Mouse (Mus musculus) erythroblast, adult 5-6 weeks (primary cell): Measurements from ENCODE around the gene Dlat. TPM values are rescaled to one million over a fixed set of nuclear protein-coding genes. Genes with fewer than 3 reads are reported as not detected.
A peak's percentile ranks its signal among the peaks of the same experiment; 100 is the strongest.

Source experiments
- ATAC-seq: replicated peaks from 2 replicates; pipeline ENCODE4 v1.8.0; 2016; ENCODE audit warnings: moderate number of reproducible peaks, mild to moderate bottlenecking, moderate TSS enrichment, inconsistent platforms; ENCODE audit not compliant: poor library complexity, low FRiP score, severe bottlenecking
- total RNA-seq, 2 experiments: library from RNA; stranded (forward) in 1 of 2; stranded (reverse) in 1 of 2; fragments of 150-400 nt in 1 of 2; fragments of 200-764, 138-1000 nt in 1 of 2; gene quantifications; 2 replicates each; pipeline versions ENCODE4 v1.2.3 to v1.2.4; 2015 to 2017; ENCODE audit warnings: low replicate concordance in 2 of 2

Dlat gene
- total RNA-seq, 2 experiments from 2014 or later, result 16.4 to 19.8 TPM

DNA sequence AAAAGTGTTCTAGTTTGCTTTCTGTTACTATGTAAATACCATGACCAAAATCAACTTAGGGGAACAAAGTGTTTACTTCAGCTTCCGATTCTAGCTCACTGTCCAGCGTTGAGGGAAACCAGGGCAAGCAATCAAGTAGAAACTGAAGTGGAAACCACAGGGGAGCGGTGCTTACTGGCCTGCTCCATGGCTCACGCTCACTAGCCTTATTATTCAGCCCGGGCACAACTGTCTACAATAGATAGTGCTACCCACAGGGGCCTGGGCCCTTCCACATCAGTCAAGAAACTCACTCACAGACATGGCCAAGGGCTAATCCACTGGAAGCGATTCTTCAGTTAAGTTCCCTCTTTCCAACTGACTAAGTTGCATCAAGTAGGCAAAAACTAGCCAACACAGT, 58.0 kb downstream of the Dlat start:
- ATAC-seq, result no peak

DNA sequence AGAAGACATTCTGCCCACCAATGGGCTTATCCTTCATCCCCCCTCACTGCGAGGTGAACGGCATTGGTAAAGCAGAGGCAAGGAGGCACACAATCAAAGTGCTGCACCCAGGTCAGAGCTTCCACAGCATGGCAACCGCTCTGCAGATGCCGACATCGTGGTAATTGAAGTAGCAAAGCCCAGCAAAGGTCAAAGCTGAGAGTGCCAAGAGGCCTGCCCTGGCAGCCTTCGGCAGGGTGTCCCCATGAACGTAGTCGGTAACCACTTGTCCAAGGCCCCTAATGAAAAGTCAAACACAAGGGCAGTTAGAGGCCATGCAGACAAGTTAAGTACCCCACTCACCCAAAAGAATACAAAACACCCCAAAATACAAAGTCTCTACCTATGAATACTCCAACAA, 62.6 kb downstream of the Dlat start:
- ATAC-seq, result no peak

DNA sequence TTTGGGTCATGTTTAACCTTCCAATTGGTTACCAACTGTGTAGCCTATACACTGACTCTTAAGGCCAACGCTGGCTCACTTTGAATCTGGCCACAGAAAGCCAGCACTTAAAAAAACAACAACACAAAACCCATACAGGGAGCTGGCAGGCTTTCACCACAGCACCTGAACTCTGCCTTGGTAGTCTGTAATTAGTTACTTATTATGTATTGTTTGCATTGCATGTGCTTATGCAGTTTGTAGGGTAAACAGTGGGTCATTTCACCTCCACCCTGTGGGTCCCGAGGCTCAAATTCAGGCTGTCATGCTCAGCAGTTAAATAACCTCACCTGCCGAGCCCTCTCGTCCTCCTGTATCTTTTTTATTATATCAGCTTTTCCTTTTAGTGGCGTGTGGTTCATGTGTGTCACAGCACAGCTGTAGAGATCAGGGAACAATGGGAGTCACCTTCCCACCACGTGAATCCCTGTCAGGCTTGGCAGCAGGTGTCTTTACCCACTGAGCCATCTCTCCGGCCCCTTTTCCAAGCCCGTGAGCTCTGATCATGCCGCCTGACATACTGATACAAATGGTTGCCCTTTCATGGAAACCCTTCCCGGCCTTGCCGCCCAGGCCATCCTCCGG, 64.7 kb downstream of the Dlat start:
- ATAC-seq, result no peak

DNA sequence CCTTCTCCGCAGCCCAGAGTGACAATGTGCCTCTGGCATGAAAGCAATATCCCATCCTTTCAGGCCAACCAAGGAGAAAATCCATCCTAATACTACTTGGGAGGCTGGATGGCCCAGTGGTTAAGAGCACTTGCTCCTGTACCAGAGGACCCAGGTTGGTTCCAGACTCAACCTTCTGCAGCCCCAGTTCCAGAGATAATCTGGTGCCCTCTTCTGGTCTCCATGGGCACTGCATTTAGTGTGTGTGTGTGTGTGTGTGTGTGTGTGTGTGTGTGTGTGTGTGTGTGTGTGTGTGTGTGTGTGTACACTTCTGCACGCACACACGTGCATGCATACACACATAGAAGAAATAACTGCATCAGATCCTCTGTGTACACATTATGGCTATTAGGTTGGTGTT, 66.0 kb downstream of the Dlat start:
- peak; percentile 79 for ATAC-seq

DNA sequence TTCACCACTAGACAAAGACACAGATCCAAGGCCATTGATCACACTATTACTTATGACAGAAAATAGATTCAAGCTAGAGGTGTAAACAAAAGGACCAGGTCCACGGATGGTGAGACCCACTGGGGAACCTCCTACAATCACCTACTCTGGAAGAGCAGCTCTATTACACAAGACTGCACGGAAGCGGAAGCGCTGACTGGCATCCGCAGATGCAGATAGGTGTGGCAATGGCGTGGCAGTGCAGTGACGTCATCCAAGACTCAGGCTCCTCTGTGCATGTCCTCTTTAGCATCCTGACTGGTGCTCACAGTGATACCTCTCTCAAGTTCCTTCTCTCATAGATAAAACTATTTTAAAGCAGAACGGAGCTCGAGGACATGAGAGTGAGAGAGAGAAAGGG, 66.6 kb downstream of the Dlat start:
- ATAC-seq, result no peak

DNA sequence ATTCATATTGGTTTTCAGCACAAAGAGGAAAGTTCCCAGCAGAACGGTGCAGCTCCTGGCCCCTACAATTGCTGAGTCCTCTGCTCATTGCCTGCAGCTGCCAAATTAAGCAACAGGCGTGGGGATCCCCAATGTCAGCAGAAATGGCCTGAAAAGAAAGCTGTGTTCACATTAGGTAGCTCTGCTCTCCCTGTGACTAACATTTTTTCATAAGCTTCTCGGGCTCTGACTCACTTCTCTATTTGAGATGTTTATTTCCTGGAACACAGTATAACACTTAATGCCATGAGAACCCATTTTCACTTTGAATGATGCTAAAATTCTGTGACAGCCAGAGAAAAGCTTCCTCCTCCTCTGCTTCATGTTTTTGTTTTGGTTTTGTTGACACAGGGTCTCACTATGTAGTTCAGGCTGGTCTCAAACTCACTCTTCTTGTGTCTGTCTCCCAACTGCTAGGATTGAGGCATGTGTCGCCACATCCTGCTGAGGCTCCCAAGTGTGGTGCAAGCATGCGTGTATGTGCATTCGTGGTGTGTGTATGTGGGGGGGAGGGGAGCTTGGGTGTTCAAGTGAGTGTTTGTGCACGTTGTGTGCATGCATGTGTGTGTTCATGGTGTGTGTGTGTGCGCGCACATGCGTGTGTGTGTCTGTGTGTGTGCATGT, 68.6 kb downstream of the Dlat start:
- ATAC-seq, result no peak

DNA sequence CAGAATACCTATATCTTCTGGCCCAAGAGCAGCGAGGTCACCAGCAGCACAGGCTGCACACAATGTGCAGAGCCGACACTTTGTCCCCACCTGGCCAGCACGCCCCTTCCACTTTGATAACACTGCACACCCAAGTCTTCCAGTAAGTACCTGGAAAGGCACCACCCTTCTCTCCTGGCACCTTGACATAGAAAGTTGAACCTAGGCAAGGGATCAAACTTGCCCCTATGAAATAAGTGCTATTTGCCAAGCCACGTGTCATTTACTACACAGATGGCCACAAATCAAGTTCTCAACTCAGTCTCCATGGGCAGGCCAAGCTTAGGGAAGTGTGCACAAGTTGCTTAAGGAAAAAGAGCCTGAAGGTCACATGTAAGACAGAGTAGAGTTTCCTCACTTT, 72.6 kb downstream of the Dlat start:
- ATAC-seq, result no peak

DNA sequence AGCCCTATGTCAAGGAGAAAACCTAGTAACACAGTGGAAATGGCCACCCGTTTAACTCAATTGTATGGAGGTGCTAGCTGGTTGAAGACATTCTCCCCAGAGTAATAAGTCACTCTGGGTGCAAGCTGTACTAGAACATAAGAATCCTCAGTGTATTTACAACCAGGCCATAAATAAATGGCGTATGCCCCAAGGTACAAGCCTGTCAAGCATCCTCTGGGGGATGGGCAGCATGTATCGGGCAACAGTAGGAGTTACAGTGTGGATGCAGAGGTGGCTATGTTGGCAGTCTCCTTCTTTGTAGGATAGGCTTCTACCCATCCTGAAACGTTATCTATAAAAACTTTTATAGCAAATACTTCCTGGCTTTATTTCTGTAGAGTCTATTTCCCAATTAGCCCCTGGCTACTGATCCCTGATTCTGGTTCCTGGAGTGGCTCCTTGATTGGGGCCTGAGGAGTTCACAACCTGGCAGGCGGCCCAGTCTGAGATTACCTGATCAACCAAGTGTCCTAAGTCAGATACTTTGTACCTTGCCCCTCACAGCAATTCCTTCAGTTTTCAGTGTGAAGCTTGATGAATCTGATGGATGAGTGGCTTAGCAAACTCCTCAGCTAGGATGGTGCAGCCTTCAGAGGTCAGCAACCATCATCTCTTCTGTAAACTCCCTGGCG, 74.3 kb downstream of the Dlat start:
- ATAC-seq, result no peak

Other genes starting within 250 kb of the Dlat start
- not detected in 2 replicates for gene Plet1, start 165.3 kb downstream of the Dlat start, total RNA-seq (2015; ENCODE audit: low replicate concordance)
- gene Plet1, start 165.3 kb downstream of the Dlat start, total RNA-seq (2017; ENCODE audit: low replicate concordance), result not detected in 2 replicates
- 16.3 and 20.5 TPM in 2 replicates for gene Pts, start 131.1 kb downstream of the Dlat start, total RNA-seq (2015; ENCODE audit: low replicate concordance)
- 15.8 and 19.4 TPM in 2 replicates for gene Pts, start 131.1 kb downstream of the Dlat start, total RNA-seq (2017; ENCODE audit: low replicate concordance)
- gene Il18, start 105.0 kb downstream of the Dlat start, total RNA-seq (2015; ENCODE audit: low replicate concordance), result 21.5 TPM in 1 of 2 replicates, not detected in the other
- gene Il18, start 105.0 kb downstream of the Dlat start, total RNA-seq (2017; ENCODE audit: low replicate concordance), result 2.4 and 3.7 TPM in 2 replicates
- 0.84 and 1.7 TPM in 2 replicates for gene Bco2, start 104.6 kb downstream of the Dlat start, total RNA-seq (2015; ENCODE audit: low replicate concordance)
- 0.17 and 2.0 TPM in 2 replicates for gene Bco2, start 104.6 kb downstream of the Dlat start, total RNA-seq (2017; ENCODE audit: low replicate concordance)
- not detected in 2 replicates for gene Tex12, start 98.5 kb downstream of the Dlat start, total RNA-seq (2015; ENCODE audit: low replicate concordance)
- gene Tex12, start 98.5 kb downstream of the Dlat start, total RNA-seq (2017; ENCODE audit: low replicate concordance), result not detected in 2 replicates
- 50.0 and 63.1 TPM in 2 replicates for gene Sdhd, start 56.0 kb downstream of the Dlat start, total RNA-seq (2015; ENCODE audit: low replicate concordance)
- gene Sdhd, start 56.0 kb downstream of the Dlat start, total RNA-seq (2017; ENCODE audit: low replicate concordance), result 26.2 and 57.2 TPM in 2 replicates
- gene Timm8b, start 55.9 kb downstream of the Dlat start, total RNA-seq (2015; ENCODE audit: low replicate concordance), result 21.1 and 27.1 TPM in 2 replicates
- 27.5 and 70.9 TPM in 2 replicates for gene Timm8b, start 55.9 kb downstream of the Dlat start, total RNA-seq (2017; ENCODE audit: low replicate concordance)
- gene Pih1d2, start 42.5 kb downstream of the Dlat start, total RNA-seq (2015; ENCODE audit: low replicate concordance), result not detected in 2 replicates
- gene Pih1d2, start 42.5 kb downstream of the Dlat start, total RNA-seq (2017; ENCODE audit: low replicate concordance), result 0.42 and 1.0 TPM in 2 replicates
- 9.0 and 15.3 TPM in 2 replicates for gene Nkapd1, start 42.3 kb downstream of the Dlat start, total RNA-seq (2015; ENCODE audit: low replicate concordance)
- gene Nkapd1, start 42.3 kb downstream of the Dlat start, total RNA-seq (2017; ENCODE audit: low replicate concordance), result 5.3 and 7.2 TPM in 2 replicates
- not detected in 2 replicates for gene Dixdc1, start 79.7 kb upstream of the Dlat start, total RNA-seq (2015; ENCODE audit: low replicate concordance)
- gene Dixdc1, start 79.7 kb upstream of the Dlat start, total RNA-seq (2017; ENCODE audit: low replicate concordance), result 0.68 TPM in 1 of 2 replicates, not detected in the other
- not detected in 2 replicates for gene 2310030G06Rik, start 86.8 kb upstream of the Dlat start, total RNA-seq (2015; ENCODE audit: low replicate concordance)
- not detected in 2 replicates for gene 2310030G06Rik, start 86.8 kb upstream of the Dlat start, total RNA-seq (2017; ENCODE audit: low replicate concordance)
- not detected in 2 replicates for gene Cryab, start 91.5 kb upstream of the Dlat start, total RNA-seq (2015; ENCODE audit: low replicate concordance)
- not detected in 2 replicates for gene Cryab, start 91.5 kb upstream of the Dlat start, total RNA-seq (2017; ENCODE audit: low replicate concordance)
- gene Hspb2, start 92.6 kb upstream of the Dlat start, total RNA-seq (2015; ENCODE audit: low replicate concordance), result not detected in 2 replicates
- gene Hspb2, start 92.6 kb upstream of the Dlat start, total RNA-seq (2017; ENCODE audit: low replicate concordance), result not detected in 2 replicates
- 2.5 and 5.8 TPM in 2 replicates for gene Fdxacb1, start 108.5 kb upstream of the Dlat start, total RNA-seq (2015; ENCODE audit: low replicate concordance)
- 2.2 and 3.5 TPM in 2 replicates for gene Fdxacb1, start 108.5 kb upstream of the Dlat start, total RNA-seq (2017; ENCODE audit: low replicate concordance)
- 46.1 and 60.4 TPM in 2 replicates for gene Alg9, start 115.2 kb upstream of the Dlat start, total RNA-seq (2015; ENCODE audit: low replicate concordance)
- 18.0 and 28.7 TPM in 2 replicates for gene Alg9, start 115.2 kb upstream of the Dlat start, total RNA-seq (2017; ENCODE audit: low replicate concordance)
- gene 1110032A03Rik, start 115.7 kb upstream of the Dlat start, total RNA-seq (2015; ENCODE audit: low replicate concordance), result 30.6 and 50.6 TPM in 2 replicates
- gene 1110032A03Rik, start 115.7 kb upstream of the Dlat start, total RNA-seq (2017; ENCODE audit: low replicate concordance), result 38.8 and 44.6 TPM in 2 replicates
- 43.5 and 61.5 TPM in 2 replicates for gene Ppp2r1b, start 185.5 kb upstream of the Dlat start, total RNA-seq (2015; ENCODE audit: low replicate concordance)
- 71.8 and 77.1 TPM in 2 replicates for gene Ppp2r1b, start 185.5 kb upstream of the Dlat start, total RNA-seq (2017; ENCODE audit: low replicate concordance)